Mouse (Mus musculus): ENCODE measurements around the gene Tmem198b. TPM values are rescaled to one million over a fixed set of nuclear protein-coding genes. Genes with fewer than 3 reads are reported as not detected.

Gene Tmem198b
- polyA plus RNA-seq, 1 experiment from 2014 or later, result 17.6 TPM

- H3K27me3 ChIP-seq (replicated peaks), result no peaks in the 10 kb centered on the region
- peak within 1 kb of the TSS; percentile 68 for H3K4me3 ChIP-seq
- H3K9ac ChIP-seq, result peak within 1 kb of the TSS; percentile 62
- peak within 1 kb of the TSS; percentile 83 for H3K4me2 ChIP-seq
- ATAC-seq (replicated peaks), result peak; percentile 100
- peaks cover 21% of the 10 kb centered on the region for H3K4me1 ChIP-seq
- H3K9me3 ChIP-seq, result no peaks in the 10 kb centered on the region
- peaks cover 31% of the 10 kb centered on the region for H3K36me3 ChIP-seq (replicated peaks)
- under 1% methylated on average over 46 of the region's 46 CpGs for WGBS
- H3K27ac ChIP-seq, result peak within 1 kb of the TSS; percentile 67; the same call in 1 of the 2 replicates
Observed at GRCm38 (mm10) chr10:128821358-128822056, 17.3 kb upstream of the Tmem198b start, which contains the start of gene Ormdl2. Gene Ormdl2, minus strand, starts transcription at chr10:128821645.

DNA sequence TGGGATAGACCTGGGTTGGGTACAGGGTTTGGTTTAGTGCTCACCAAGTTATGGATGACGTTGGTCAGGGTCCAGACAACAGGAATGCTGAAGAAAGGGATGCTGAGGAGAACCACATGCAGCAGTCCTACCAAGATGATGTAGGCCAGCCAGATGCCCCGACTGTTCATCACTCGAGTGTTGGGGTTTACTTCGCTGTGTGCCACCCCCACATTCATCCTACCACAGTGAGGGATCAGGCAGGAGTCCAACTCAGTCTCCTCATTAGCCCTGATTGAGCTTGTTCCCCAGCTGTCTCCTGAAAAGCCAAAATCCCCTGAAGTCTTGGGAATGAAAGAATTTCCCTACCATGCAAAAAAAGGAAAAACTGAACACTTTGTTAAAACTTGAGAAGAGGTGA, 16.0 kb upstream of the Tmem198b start:
- Histone ChIP-seq H3K27ac (no peak overlapping the region), H3K36me3 (replicated peaks) (peaks cover 41% of the 10 kb centered on the region), H3K4me2 (no peak overlapping the region), H3K9me3 (no peaks in the 10 kb centered on the region), H3K27me3 (replicated peaks) (no peaks in the 10 kb centered on the region), H3K4me1 (peaks cover 21% of the 10 kb centered on the region), H3K4me3 (no peak overlapping the region), H3K9ac (no peak overlapping the region)
- no peak for ATAC-seq (replicated peaks)
- WGBS, result 92% methylated on average over 4 of the region's 4 CpGs

DNA sequence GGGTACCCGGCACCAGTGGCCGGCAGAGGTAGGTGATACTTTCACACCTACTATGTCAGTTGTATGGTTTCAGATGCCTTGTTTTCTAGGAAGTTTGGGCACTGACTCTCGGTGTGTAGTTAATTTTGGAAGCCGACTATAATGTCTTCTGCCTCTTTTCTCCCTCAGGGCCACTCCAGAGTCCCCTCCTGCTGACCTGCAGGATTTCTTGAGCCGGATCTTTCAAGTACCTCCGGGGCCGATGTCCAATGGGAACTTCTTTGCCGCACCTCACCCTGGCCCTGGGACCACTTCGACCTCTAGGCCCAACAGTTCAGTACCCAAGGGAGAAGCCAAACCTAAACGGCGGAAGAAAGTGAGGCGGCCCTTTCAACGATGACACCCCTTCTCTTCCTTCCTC, 12.9 kb upstream of the Tmem198b start, which contains the start of gene Sarnp:
Sarnp (plus strand) TSS at position 301 of the 400 bp plus-strand sequence.
- H3K4me1 ChIP-seq, result peaks cover 14% of the 10 kb centered on the region
- no peak within 1 kb of the TSS for H3K9ac ChIP-seq
- WGBS, result 90% methylated on average over 13 of the region's 13 CpGs
- no peaks in the 10 kb centered on the region for H3K9me3 ChIP-seq
- H3K27ac ChIP-seq, result no peak within 1 kb of the TSS
- no peak within 1 kb of the TSS for H3K4me3 ChIP-seq
- no peak within 1 kb of the TSS for H3K4me2 ChIP-seq
- peaks cover 49% of the 10 kb centered on the region for H3K36me3 ChIP-seq (replicated peaks)
- no peak for ATAC-seq (replicated peaks)
- H3K27me3 ChIP-seq (replicated peaks), result no peaks in the 10 kb centered on the region

GRCm38 (mm10) chr10:128807018-128807417, 2.8 kb upstream of the Tmem198b start:
- H3K9ac ChIP-seq, result peak overlapping the region; percentile 38
- H3K27ac ChIP-seq, result no peak overlapping the region
- no peaks in the 10 kb centered on the region; the same call in 1 of the 2 replicates for H3K36me3 ChIP-seq (replicated peaks)
- H3K4me2 ChIP-seq, result peak overlapping the region; percentile 89
- ATAC-seq (replicated peaks), result no peak
- WGBS, result 94% methylated on average over 8 of the region's 8 CpGs
- H3K9me3 ChIP-seq, result no peaks in the 10 kb centered on the region
- peak overlapping the region; percentile 96 for H3K4me3 ChIP-seq
- H3K27me3 ChIP-seq (replicated peaks), result no peaks in the 10 kb centered on the region
- H3K4me1 ChIP-seq, result peaks cover 65% of the 10 kb centered on the region

- peak overlapping the region; percentile 97 for H3K27ac ChIP-seq
- H3K4me1 ChIP-seq, result peaks cover 65% of the 10 kb centered on the region
- H3K27me3 ChIP-seq (replicated peaks), result no peaks in the 10 kb centered on the region
- H3K36me3 ChIP-seq (replicated peaks), result no peaks in the 10 kb centered on the region; the same call in 1 of the 2 replicates
- H3K9ac ChIP-seq, result peak overlapping the region; percentile 82
- H3K4me3 ChIP-seq, result peak overlapping the region; percentile 96
- no peak for ATAC-seq (replicated peaks)
- no peaks in the 10 kb centered on the region for H3K9me3 ChIP-seq
- peak overlapping the region; percentile 89 for H3K4me2 ChIP-seq
- WGBS, result 54% methylated on average over 6 of the region's 6 CpGs
Observed at GRCm38 (mm10) chr10:128806086-128806485, 1.9 kb upstream of the Tmem198b start.

- Histone ChIP-seq H3K9ac (peak overlapping the region; percentile 82), H3K4me3 (peak overlapping the region; percentile 96), H3K36me3 (replicated peaks) (no peaks in the 10 kb centered on the region; the same call in 1 of the 2 replicates), H3K4me1 (peaks cover 64% of the 10 kb centered on the region), H3K27me3 (replicated peaks) (no peaks in the 10 kb centered on the region), H3K27ac (peak overlapping the region; percentile 97), H3K9me3 (no peaks in the 10 kb centered on the region), H3K4me2 (peak overlapping the region; percentile 89)
- WGBS, result under 1% methylated on average over 69 of the region's 70 CpGs
- peak; percentile 94 for ATAC-seq (replicated peaks)
Observed at GRCm38 (mm10) chr10:128805092-128806000, 1.2 kb upstream of the Tmem198b start.

DNA sequence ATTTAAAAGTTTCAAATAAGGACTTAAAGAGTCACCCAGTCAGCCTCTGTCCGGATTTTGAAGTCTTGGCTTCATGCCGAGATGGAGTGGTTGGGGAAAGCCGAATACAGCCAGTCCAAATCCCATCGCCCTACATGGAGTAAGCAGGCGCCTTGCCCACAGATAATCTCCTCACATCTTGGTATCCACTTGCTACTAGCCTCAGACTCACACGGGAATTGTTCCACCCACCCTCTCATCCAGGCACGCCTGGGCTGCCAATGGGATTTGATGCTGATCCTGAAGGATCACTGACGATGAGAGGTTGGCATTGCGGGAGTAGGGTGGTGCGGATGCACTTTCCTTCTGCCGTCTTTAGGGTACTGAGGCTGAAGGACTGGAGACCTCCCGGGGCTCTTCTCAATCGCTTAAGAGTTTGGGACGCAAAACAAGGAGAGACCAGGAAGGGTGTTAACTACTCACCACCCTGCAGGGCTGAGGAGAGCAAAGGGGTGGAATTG, 349 bp downstream of the Tmem198b start, which contains the start of gene Dnajc14:
Dnajc14 (plus strand) TSS at position 292 of the 500 bp plus-strand sequence.
- Histone ChIP-seq H3K4me2 (peak within 1 kb of the TSS; percentile 89), H3K9ac (peak within 1 kb of the TSS; percentile 82), H3K4me1 (peaks cover 49% of the 10 kb centered on the region), H3K9me3 (no peaks in the 10 kb centered on the region), H3K27ac (peak within 1 kb of the TSS; percentile 97), H3K4me3 (peak within 1 kb of the TSS; percentile 96), H3K36me3 (replicated peaks) (no peaks in the 10 kb centered on the region; the same call in 1 of the 2 replicates), H3K27me3 (replicated peaks) (no peaks in the 10 kb centered on the region)
- ATAC-seq (replicated peaks), result peak; percentile 32
- WGBS, result 0% methylated on average over 14 of the region's 14 CpGs

DNA sequence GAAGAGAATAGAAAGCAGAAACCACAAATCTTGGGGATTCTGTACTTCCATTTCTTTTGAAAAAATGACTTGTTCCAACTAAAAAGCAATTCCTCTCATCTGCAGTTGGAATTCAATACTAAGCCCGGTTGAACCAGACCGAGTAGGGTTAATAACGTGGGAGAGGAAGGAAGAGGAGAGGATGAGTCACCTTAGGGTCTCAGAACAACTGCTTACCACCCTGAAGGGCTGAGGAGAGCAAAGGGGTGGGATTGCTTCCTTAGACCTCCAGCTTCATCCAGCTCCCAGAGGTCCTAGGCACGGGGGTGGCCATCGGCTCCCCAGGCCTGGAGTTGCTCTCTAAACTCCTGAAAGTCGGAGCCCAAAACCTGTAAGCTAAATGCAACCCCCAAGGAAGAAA, 809 bp downstream of the Tmem198b start:
- peaks cover 45% of the 10 kb centered on the region for H3K4me1 ChIP-seq
- peak overlapping the region; percentile 97 for H3K27ac ChIP-seq
- H3K4me3 ChIP-seq, result peak overlapping the region; percentile 96
- H3K36me3 ChIP-seq (replicated peaks), result no peaks in the 10 kb centered on the region
- H3K9ac ChIP-seq, result peak overlapping the region; percentile 82
- no peak for ATAC-seq (replicated peaks)
- H3K9me3 ChIP-seq, result no peaks in the 10 kb centered on the region
- peak overlapping the region; percentile 89 for H3K4me2 ChIP-seq
- 14% methylated on average over 6 of the region's 6 CpGs for WGBS
- no peaks in the 10 kb centered on the region for H3K27me3 ChIP-seq (replicated peaks)

DNA sequence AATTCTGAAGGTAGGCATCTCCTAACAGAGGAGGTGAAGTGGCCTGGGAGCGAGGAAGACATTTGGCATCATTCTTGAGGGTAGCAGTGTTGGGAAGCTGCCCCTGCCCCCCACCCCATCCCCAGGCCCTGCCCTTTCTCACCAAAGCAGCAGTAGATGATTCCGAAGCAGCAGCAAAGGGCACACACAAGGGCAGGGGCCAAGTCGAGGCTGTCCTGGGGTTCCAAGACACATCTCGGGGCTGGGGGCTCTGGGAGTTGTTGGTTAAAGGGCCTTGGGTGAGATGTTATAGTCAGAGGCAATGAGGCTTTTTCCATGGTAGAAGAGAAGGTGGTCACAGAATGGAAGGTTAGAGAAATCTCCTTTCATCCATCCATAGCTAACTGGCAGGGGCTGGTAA, 1.2 kb downstream of the Tmem198b start:
- Histone ChIP-seq H3K27me3 (replicated peaks) (no peaks in the 10 kb centered on the region), H3K4me2 (peak overlapping the region; percentile 89), H3K9ac (0 out of 2 replicates have a peak overlapping the region, but pooled peaks have one; percentile 22), H3K27ac (peak overlapping the region; percentile 97; the same call in 1 of the 2 replicates), H3K9me3 (no peaks in the 10 kb centered on the region), H3K4me1 (peaks cover 41% of the 10 kb centered on the region), H3K4me3 (peak overlapping the region; percentile 96; the same call in 1 of the 2 replicates), H3K36me3 (replicated peaks) (no peaks in the 10 kb centered on the region)
- no peak for ATAC-seq (replicated peaks)
- WGBS, result 65% methylated on average over 4 of the region's 4 CpGs

DNA sequence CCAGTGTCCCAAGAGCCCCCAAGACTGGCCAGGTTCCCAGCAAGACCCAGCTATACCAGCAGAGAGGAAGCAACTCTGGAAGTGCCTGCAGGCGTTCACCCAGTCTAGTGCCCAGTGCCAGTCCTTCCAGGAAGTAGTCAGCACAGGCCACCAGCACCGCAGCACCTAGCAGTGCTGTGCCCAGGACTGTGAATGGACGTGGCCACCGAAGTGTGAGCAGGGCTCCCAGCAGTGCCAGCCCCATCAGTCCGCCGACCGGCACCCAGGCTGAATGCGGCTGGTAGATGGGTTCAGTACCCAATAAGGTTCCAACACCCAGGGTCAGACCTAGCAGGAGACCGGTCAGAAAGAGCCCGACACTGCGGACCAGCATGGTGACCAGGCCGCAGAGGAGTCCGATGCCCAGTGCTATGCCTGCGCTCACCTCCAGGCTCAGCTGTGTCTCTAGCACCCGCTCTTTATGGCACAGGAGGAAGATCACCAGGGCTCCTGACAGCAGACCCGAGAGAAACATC, 2.1 kb downstream of the Tmem198b start:
- Histone ChIP-seq H3K36me3 (replicated peaks) (no peaks in the 10 kb centered on the region), H3K27ac (no peak overlapping the region), H3K4me3 (no peak overlapping the region), H3K4me1 (peaks cover 32% of the 10 kb centered on the region), H3K27me3 (replicated peaks) (no peaks in the 10 kb centered on the region), H3K9ac (no peak overlapping the region), H3K9me3 (no peaks in the 10 kb centered on the region), H3K4me2 (no peak overlapping the region)
- WGBS, result 90% methylated on average over 16 of the region's 16 CpGs
- no peak for ATAC-seq (replicated peaks)

DNA sequence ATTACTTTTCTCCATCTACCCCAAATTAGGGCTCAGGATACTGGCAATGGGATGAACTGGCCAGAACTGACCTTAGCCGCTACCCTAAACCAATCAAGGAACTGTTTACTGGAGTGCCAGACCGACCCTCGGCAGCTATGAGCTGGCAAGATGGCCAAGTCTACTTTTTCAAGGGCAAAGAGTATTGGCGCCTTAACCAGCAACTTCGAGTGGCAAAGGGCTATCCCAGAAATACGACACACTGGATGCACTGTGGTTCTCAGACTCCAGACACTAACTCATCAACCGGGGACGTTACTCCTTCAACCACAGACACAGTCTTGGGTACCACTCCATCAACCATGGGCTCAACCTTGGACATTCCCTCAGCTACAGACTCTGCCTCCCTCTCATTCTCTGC, 5.5 kb downstream of the Tmem198b start:
- no peak overlapping the region for H3K27ac ChIP-seq
- H3K9ac ChIP-seq, result no peak overlapping the region
- no peak overlapping the region for H3K4me2 ChIP-seq
- H3K4me1 ChIP-seq, result peaks cover 15% of the 10 kb centered on the region
- no peaks in the 10 kb centered on the region for H3K9me3 ChIP-seq
- H3K4me3 ChIP-seq, result no peak overlapping the region
- ATAC-seq (replicated peaks), result no peak
- no peaks in the 10 kb centered on the region for H3K27me3 ChIP-seq (replicated peaks)
- no peaks in the 10 kb centered on the region for H3K36me3 ChIP-seq (replicated peaks)
- 98% methylated on average over 8 of the region's 8 CpGs for WGBS

DNA sequence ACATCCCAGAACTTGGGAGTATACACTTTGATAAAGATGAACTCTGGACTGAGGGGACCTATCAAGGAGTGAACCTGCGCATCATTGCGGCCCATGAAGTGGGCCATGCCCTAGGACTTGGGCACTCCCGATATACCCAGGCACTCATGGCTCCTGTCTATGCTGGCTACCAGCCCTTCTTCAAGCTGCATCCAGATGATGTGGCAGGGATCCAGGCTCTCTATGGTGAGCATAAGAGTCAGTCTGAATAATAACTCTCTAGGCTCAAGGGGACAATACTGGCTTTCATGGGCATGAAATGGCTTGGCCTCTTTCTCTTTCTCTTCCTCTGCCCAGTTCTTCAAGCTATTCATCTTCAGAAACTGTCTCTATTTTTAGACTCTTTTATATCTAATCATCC, 8.6 kb downstream of the Tmem198b start:
- Histone ChIP-seq H3K27me3 (replicated peaks) (no peaks in the 10 kb centered on the region), H3K27ac (no peak overlapping the region), H3K4me2 (no peak overlapping the region), H3K4me1 (no peaks in the 10 kb centered on the region), H3K9ac (no peak overlapping the region), H3K9me3 (no peaks in the 10 kb centered on the region), H3K36me3 (replicated peaks) (no peaks in the 10 kb centered on the region), H3K4me3 (no peak overlapping the region)
- WGBS, result 96% methylated on average over 3 of the region's 3 CpGs
- no peak for ATAC-seq (replicated peaks)
